Mouse (Mus musculus): ENCODE measurements at regions not wholly inside any gene's neighbourhood (a gene's known extent, or its start where the extent isn't known, plus 50 kb on each side); places are given as distances from the start of the nearest gene placed in this dataset.

- no peak for DNase-seq (ENCODE audit: low read depth, low spot score)
Measured at GRCm38 (mm10) chr10:67819534-67819933, 92.9 kb downstream of the Zfp365 start.

- DNase-seq (ENCODE audit: low read depth, low spot score), result no peak
Measured at GRCm38 (mm10) chr10:67813901-67814300, 98.6 kb downstream of the Zfp365 start.

GRCm38 (mm10) chr10:67805131-67805530 lies 107.3 kb downstream of the Zfp365 start:
- DNase-seq (ENCODE audit: low read depth, low spot score), result peak; percentile 43

- DNase-seq (ENCODE audit: low read depth, low spot score), result no peak
Measured at GRCm38 (mm10) chr10:67804637-67805036, 107.8 kb downstream of the Zfp365 start.

GRCm38 (mm10) chr10:67802156-67802555 lies 110.3 kb downstream of the Zfp365 start:
- DNase-seq (ENCODE audit: low read depth, low spot score), result no peak

- DNase-seq (ENCODE audit: low read depth, low spot score), result no peak
Measured at GRCm38 (mm10) chr10:67801619-67802018, 110.8 kb downstream of the Zfp365 start.

- no peak for DNase-seq (ENCODE audit: low read depth, low spot score)
Measured at GRCm38 (mm10) chr10:67798991-67799390, 113.5 kb downstream of the Zfp365 start.

- DNase-seq (ENCODE audit: low read depth, low spot score), result no peak
Measured at GRCm38 (mm10) chr10:67793206-67793605, 119.3 kb downstream of the Zfp365 start.

GRCm38 (mm10) chr10:67789651-67790050 lies 122.8 kb downstream of the Zfp365 start:
- DNase-seq (ENCODE audit: low read depth, low spot score), result no peak

- DNase-seq (ENCODE audit: low read depth, low spot score), result no peak
Measured at GRCm38 (mm10) chr10:67788116-67788515, 124.3 kb downstream of the Zfp365 start.

GRCm38 (mm10) chr10:67785563-67785962 lies 126.9 kb downstream of the Zfp365 start:
- DNase-seq (ENCODE audit: low read depth, low spot score), result no peak

- DNase-seq (ENCODE audit: low read depth, low spot score), result no peak
Measured at GRCm38 (mm10) chr10:67778341-67778740, 134.1 kb downstream of the Zfp365 start.

GRCm38 (mm10) chr10:67777721-67778120 lies 134.7 kb downstream of the Zfp365 start:
- DNase-seq (ENCODE audit: low read depth, low spot score), result no peak

- DNase-seq (ENCODE audit: low read depth, low spot score), result no peak
Measured at GRCm38 (mm10) chr10:67776851-67777250, 135.6 kb downstream of the Zfp365 start.

GRCm38 (mm10) chr10:67771796-67772195 lies 140.7 kb downstream of the Zfp365 start:
- no peak for DNase-seq (ENCODE audit: low read depth, low spot score)

- DNase-seq (ENCODE audit: low read depth, low spot score), result peak; percentile 66
Measured at GRCm38 (mm10) chr10:67766099-67766498, 146.4 kb downstream of the Zfp365 start.

- no peak for DNase-seq (ENCODE audit: low read depth, low spot score)
Measured at GRCm38 (mm10) chr10:67760424-67760823, 152.0 kb downstream of the Zfp365 start.

- no peak for DNase-seq (ENCODE audit: low read depth, low spot score)
Measured at GRCm38 (mm10) chr10:67748121-67748520, 164.3 kb downstream of the Zfp365 start.

GRCm38 (mm10) chr10:67747461-67747860 lies 165.0 kb downstream of the Zfp365 start:
- no peak for DNase-seq (ENCODE audit: low read depth, low spot score)

GRCm38 (mm10) chr10:67746140-67746539 lies 166.3 kb downstream of the Zfp365 start:
- no peak for DNase-seq (ENCODE audit: low read depth, low spot score)

- DNase-seq (ENCODE audit: low read depth, low spot score), result no peak
Measured at GRCm38 (mm10) chr10:67743561-67743960, 168.9 kb downstream of the Zfp365 start.

- no peak for DNase-seq (ENCODE audit: low read depth, low spot score)
Measured at GRCm38 (mm10) chr10:67742824-67743223, 169.6 kb downstream of the Zfp365 start.

GRCm38 (mm10) chr10:67742305-67742704 lies 170.2 kb downstream of the Zfp365 start:
- no peak for DNase-seq (ENCODE audit: low read depth, low spot score)

GRCm38 (mm10) chr10:67739199-67739598 lies 173.3 kb downstream of the Zfp365 start:
- no peak for DNase-seq (ENCODE audit: low read depth, low spot score)

All from forelimb bud, embryonic 11.5 days (tissue).